Mouse (Mus musculus): ENCODE measurements around the gene Akap6.

Akap6 gene

GRCm38 (mm10) chr12:52910819-52911218 is 211.6 kb downstream of the Akap6 start:
- DNase-seq (ENCODE audit: low spot score), result peak; percentile 63

DNA sequence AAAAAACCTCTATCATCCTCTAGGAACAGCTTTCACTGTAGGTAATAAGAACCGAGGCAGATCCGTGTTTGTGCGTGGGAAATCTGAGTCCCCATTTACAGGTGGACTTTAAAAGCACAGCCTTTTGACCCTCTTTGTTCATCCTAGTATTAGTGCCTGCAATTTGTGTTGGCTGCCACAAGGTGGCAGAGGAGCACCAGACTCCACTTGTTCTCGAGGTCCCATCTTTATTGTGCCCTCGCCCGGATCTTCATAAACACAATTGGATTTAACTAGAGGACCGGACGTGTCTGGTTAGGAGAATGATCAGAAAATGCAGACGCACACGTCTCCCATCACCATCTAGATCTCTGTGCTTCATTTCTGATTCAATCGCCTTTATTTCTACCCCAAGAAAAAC is 219.8 kb downstream of the Akap6 start:
- DNase-seq (ENCODE audit: low spot score), result no peak

- DNase-seq (ENCODE audit: low spot score), result no peak
These were observed 223.3 kb downstream of the Akap6 start for GRCm38 (mm10) chr12:52922510-52922909.

GRCm38 (mm10) chr12:52925448-52925847 is 226.3 kb downstream of the Akap6 start:
- DNase-seq (ENCODE audit: low spot score), result no peak

GRCm38 (mm10) chr12:52933832-52934231 is 234.6 kb downstream of the Akap6 start:
- no peak for DNase-seq (ENCODE audit: low spot score)

DNA sequence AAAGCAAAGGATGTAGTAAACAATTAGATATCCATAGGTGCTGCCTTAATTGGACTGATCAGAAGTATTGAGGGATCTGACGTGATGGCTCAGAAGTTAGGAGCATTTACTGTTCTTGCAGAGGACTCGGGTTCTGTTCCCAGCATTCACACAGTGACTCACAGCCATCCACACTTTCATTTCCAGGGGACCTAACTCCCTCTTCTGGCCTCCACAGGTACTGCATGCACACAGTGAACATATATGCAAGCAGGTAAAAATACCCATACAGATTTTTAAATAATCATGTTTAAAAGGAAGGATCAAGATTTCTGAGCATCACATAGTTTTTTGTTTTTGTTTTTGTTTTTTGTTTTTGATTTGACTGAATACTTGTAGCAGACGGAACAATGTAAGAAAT is 235.8 kb downstream of the Akap6 start:
- no peak for DNase-seq (ENCODE audit: low spot score)

GRCm38 (mm10) chr12:52938786-52939185 is 239.6 kb downstream of the Akap6 start:
- DNase-seq (ENCODE audit: low spot score), result no peak

DNA sequence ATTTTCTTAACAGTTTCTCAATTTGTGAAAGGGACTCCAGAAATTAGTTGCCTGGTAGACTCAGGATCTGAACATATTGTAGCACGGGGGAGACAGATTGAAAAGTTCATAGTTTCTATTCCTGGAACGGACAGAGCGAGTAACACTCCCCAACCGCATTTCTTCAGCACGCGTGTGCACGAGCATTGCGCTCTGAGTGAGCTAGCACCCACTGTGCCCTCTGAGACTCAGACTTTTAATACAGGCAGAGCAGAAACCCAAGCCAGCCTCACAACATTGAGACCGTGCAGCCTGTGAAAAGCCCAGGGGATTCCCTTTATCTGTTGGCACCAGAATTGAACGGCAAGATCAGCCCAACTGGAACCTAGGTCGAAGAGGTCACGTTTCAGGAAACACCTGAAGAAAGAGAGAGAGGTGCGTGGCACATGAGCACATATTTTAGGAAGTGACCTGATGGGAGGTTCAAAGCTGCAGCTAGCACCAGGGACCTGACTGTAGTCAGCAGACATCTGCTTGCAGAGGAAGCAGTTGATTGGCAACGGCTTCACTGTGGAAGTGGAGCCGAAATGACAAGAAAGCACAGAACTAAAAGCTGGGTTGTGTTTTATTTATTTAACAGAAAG is 240.3 kb downstream of the Akap6 start:
- DNase-seq (ENCODE audit: low spot score), result no peak

DNA sequence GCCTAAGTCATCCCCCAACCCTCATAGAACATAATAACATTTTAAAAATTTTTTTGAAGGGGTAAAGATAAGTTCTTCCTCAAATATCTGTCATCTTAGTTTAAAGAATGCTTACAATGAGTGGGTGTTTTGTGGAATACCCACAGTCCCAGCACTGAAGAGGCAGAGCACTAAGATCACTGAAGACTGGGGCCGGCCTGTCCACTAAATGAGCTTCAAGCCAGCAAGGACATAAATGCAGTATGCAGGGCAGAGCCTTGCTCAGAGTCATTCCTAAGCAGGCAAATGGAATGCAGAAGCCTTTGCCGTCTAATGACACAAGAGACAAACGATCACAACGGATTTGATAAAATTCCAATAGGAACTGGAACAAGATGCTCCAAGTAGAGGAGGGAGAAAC is 242.8 kb downstream of the Akap6 start:
- no peak for DNase-seq (ENCODE audit: low spot score)

DNA sequence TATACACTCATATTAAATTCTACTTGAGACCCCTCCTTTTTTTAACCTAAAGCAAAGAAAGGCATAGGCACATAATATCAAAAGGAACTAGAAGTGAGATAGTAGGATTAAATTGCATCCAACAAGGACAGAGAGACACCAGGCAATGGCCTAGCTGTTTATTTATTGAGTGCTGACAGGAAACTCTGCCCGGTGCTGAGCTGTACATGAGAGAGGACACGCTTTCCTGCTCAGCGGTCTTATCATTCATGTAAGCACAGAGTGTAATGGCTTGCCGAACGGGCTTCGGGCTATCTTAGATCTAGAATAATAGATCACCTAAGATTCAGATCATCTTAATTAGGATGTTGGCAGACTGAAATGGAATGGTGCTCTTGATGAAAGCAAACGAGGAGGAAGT is 245.1 kb downstream of the Akap6 start:
- no peak for DNase-seq (ENCODE audit: low spot score)

DNA sequence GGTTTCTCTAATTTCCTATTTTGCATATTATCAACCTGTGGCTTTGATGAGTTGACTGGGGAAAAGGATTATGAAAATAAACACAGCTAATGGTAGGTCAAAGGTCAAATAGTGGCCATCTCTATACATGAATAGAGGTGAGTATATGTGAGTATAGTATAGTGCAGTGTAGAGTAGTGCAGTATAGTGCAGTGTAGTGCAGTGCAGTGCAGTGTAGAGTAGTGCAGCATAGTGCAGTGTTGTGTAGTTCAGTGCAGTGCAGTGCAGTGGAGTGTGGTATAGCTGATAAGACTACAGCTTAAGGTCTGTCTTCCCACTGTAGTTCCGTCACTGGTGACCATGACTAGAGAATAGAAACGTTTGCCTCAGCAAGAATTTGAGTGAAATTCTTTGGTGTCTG is 245.8 kb downstream of the Akap6 start:
- no peak for DNase-seq (ENCODE audit: low spot score)

DNA sequence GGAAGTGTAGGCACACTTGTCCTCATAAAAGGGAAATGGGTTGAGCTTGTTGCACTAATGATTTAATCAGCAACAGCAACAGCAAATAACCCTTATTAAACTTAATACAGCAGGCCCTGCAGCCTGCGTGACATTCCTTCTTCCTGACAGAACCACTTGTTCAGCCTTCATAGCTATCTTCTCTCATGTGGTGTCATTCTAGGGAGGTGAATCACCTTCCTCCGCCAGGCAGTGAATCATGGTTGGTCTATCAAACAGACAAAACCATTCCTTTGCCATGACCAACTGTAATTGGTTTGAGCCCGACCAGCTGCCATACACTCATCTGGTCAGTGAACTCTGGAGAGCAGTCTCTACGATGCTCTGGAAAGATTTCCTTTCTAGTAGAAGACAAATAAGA is 251.5 kb downstream of the Akap6 start:
- DNase-seq (ENCODE audit: low spot score), result no peak

- no peak for DNase-seq (ENCODE audit: low spot score)
These were observed 258.4 kb downstream of the Akap6 start for GRCm38 (mm10) chr12:52957587-52957986.

GRCm38 (mm10) chr12:52957994-52958393 is 258.8 kb downstream of the Akap6 start:
- no peak for DNase-seq (ENCODE audit: low spot score)

DNA sequence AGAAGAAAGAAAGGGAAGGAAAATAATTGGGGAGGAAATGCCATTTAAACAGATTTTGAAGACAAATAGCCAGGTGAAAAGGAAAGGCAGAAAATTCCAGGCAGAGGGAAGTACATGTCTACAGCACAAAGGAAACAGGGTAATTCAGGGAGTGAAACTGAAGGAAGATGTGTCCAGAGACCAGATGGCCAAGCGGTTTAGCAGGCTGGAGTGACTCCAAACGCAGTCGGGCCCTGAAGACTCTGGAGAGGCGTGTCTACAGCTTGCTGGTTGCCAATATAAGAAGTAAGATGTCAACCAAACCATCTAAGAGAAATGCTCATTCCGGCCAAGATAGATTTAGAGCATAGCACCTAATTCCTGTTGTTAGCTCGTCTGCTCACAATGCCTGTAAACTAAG is 292.6 kb downstream of the Akap6 start:
- no peak for DNase-seq (ENCODE audit: low spot score)

GRCm38 (mm10) chr12:53012336-53012735 is 313.2 kb downstream of the Akap6 start:
- DNase-seq (ENCODE audit: low spot score), result no peak

- no peak for DNase-seq (ENCODE audit: low spot score)
These were observed 315.4 kb downstream of the Akap6 start for GRCm38 (mm10) chr12:53014539-53014938.

- DNase-seq (ENCODE audit: low spot score), result no peak
These were observed 325.5 kb downstream of the Akap6 start for GRCm38 (mm10) chr12:53024575-53025246.

DNA sequence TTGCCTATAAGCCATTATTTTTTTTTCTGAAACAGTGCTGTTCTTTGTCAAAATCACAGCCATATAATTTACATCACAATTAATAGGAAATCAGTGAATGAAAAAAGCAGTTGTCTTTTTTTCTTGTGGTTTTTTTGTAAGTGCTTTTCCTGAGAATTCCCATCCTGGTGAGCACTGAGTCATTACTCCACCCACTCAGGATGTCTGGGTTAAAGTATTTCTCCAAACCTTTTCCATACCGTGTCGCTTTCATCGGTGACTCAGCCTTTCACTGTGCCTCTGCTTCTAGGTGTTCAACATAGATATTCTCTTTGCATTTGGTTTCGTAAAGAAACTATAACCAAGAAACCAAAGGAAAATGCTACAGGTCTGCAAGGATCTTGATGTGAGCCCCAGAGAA is 328.1 kb downstream of the Akap6 start:
- no peak for DNase-seq (ENCODE audit: low spot score)

- DNase-seq (ENCODE audit: low spot score), result no peak
These were observed 329.7 kb downstream of the Akap6 start for GRCm38 (mm10) chr12:53028926-53029325.

DNA sequence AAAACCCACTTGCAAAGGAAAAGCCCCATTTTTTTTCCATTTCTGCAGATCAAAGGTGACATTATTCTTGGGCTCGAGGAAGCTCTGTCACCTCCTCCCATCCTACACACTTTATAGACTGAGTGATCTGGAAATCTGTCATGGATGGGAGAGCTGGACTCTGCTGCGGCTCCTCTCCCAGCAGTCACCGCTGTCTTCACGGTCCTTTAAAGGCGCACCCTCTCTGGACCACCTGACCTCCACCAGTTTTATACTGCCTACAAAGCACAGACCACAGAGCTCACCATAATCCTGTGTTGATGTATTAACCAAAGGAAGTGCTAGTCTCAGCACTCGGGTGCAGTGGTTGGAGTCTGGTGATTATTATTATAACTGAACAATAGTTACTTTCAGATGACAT is 330.7 kb downstream of the Akap6 start:
- no peak for DNase-seq (ENCODE audit: low spot score)

DNA sequence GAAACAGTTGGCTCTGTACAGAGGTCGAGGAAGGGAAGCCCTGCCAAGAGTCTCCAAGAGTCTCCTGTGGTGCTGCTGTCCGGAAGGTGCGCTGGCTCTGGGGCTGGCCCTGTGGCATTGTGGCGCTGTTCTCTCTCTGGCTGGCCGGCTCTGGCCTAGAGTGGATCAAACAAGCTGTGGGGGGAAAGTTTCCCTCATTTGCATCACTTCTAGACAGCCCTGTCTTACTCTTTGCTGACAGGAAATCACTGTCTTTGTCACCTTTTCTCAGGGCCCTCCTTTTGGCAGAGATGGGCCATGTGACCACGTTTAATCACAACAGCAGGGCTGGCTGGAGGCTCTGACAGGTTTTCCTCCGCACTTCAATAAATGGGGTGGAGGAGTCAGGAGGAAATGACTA is 333.6 kb downstream of the Akap6 start:
- no peak for DNase-seq (ENCODE audit: low spot score)

DNA sequence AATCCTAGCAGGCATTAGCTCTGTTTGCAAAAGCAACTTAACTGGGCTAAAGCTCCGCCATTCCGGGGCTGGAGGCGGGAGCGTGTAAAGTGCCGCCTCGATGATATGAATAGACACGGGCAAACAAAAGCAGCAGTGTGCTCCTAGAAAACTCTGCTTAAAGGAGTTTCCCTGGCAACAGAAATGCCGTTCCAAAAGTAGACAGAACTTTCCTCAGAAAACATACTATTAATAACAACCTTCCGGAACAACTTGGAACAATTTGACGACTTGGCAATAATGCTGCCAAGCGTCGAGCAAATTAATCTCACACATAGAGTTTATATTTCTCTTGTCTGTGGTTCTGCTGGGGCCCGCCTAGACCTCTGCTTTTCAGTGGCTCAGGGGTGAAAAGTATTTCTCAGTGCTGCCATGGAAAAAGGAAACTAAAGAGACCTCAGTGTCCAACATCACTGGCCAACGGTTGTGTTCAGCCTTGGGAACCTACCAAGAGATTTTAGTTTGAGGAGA is 334.3 kb downstream of the Akap6 start:
- peak; percentile 72 for DNase-seq (ENCODE audit: low spot score)

- DNase-seq (ENCODE audit: low spot score), result no peak
These were observed 341.5 kb downstream of the Akap6 start for GRCm38 (mm10) chr12:53040634-53041033.
